Mouse (Mus musculus) erythroid progenitor cell, adult 5-6 weeks (primary cell): ENCODE data around the gene Syt9. TPM values are rescaled to one million over a fixed set of nuclear protein-coding genes. Genes with fewer than 3 reads are reported as not detected.

ENCODE experiments used
- ATAC-seq: replicated peaks from 2 replicates; pipeline ENCODE4 v1.8.0; 2016; ENCODE audit warnings: moderate number of reproducible peaks, mild to moderate bottlenecking, moderate TSS enrichment, inconsistent platforms; ENCODE audit not compliant: poor library complexity, low FRiP score, severe bottlenecking
- total RNA-seq, 2 experiments: library from RNA; stranded (forward) in 1 of 2; stranded (reverse) in 1 of 2; fragments of 150-400 nt in 1 of 2; fragments of 186-747, 209-891 nt in 1 of 2; gene quantifications; 2 replicates each; pipeline versions ENCODE4 v1.2.3 to v1.2.4; 2015 to 2017; ENCODE audit warnings: low replicate concordance in 2 of 2

Gene Syt9
- total RNA-seq (2015; ENCODE audit: low replicate concordance) = not detected in 2 replicates
- not detected in 2 replicates for total RNA-seq (2017; ENCODE audit: low replicate concordance)

DNA sequence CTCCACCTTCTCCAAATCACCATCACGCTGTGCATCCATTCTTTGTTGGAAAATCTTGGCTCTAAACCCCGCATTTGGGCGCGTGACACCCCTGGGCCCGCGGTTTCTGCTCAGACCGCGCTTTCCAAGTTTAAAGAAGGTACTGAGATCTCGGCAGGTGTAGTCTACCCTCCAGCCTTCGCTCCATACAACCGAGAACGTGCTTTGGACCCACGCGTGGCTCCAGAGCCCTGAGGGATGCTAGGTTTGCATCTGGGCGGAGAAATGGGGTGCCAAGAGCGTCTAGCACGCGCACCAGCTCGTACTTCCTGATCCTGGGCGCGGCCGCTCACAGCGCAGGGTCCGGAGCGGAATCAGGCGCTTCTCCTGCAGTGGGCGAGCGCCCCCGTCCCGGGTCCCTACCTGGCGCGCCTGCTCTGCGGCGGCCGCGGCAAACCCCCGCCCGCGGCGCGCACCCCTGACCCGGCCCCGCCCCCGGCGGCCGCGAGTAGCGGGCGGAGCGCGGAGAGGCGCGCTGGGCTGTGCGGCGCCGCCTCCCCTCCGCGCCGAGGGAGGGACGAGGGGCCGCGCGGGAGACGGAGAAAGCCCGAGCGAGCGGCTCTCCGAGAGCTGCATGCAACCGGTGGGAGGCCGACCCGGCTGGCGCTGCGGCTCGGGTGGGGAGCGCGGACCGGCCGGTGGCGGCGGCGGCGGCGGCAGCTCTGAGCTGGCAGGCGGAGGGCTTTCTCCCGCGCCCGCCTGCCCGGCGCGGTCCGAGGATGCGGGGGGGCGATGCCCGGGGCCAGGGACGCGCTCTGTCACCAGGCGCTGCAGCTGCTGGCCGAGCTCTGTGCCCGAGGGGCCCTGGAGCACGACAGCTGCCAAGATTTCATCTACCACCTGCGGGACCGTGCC is at the start of gene Syt9:
Gene Syt9, plus strand, starts transcription at position 497 of the 894 bp plus-strand sequence.
- no peak for ATAC-seq

DNA sequence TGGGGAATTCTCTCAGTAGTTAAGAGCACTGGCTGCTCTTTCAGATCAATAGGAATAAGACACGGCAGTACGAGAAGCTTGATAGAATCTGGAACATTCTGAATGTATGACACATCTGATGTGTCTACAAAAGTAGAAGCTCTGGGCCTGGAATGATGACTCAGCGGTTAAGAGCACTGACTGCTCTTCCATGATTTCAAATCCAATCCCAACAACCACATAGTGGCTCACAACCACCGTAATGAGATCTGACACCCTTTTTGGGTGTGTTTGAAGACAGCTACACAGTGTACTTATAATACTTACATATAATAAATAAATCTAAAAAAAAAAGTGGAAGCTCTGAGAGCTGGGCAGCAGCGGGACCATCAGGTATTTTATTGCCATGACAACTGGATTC is 31.5 kb upstream of the Syt9 start:
- no peak for ATAC-seq

- ATAC-seq = no peak
Observed at GRCm38 (mm10) chr7:107339560-107340057, 30.9 kb upstream of the Syt9 start.

GRCm38 (mm10) chr7:107340221-107340620 is 30.3 kb upstream of the Syt9 start:
- ATAC-seq = no peak

DNA sequence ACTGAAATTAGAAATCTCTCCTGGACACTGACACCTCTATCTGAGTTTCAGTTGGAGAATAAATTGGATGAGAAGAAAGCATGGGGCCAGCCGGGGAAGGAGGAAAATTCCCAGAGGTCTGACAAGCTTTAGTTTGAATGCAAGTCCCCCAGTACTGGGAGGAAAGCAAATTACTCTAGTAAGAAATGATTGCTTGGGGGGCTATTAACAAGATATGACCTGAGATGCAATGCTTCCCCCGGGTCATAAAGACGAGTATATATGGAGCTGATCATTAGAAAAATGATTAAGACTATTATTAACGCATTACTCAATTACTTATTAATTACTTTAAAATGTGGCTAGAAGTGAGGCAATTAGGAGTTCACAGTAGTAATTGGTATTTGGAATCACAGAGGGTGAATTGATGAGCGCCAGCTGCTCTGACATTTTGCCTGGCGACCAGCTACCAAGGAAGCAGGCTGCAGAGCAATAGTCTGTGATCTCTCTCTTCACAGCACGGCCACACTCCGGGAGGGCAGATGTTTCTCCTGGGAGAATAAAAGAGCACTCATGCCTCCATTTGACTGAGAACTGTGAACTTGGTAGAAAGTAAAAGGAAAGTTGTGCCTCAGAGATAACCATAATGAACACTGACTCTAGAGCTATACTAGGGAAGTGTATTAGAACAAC is 28.9 kb upstream of the Syt9 start:
- no peak for ATAC-seq

- no peak for ATAC-seq
Observed at GRCm38 (mm10) chr7:107349201-107349600, 21.3 kb upstream of the Syt9 start.

DNA sequence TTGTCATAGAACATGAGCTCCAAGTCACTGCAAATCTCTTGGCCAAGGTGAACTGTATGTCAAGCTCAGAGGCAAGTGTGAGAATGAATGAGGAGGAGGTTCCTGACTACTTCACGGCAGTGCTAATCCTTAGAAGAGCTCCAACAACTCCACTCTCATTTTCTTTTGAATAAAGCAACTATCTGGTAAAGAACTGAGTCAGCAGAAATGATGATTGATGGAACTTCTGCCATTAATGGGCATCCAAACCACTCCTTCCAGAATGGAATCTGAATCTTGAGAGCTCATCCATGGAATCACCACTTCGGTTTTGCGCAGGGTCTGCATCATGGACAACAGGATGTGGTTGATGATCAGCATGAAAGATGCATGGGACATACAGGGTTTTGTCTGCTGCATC is 8.4 kb upstream of the Syt9 start:
- no peak for ATAC-seq

- ATAC-seq = no peak
Observed at GRCm38 (mm10) chr7:107362634-107363033, 7.9 kb upstream of the Syt9 start.

- ATAC-seq = no peak
Observed at GRCm38 (mm10) chr7:107371126-107371920, 795 bp downstream of the Syt9 start.

GRCm38 (mm10) chr7:107380562-107380961 is 10.0 kb downstream of the Syt9 start:
- no peak for ATAC-seq

DNA sequence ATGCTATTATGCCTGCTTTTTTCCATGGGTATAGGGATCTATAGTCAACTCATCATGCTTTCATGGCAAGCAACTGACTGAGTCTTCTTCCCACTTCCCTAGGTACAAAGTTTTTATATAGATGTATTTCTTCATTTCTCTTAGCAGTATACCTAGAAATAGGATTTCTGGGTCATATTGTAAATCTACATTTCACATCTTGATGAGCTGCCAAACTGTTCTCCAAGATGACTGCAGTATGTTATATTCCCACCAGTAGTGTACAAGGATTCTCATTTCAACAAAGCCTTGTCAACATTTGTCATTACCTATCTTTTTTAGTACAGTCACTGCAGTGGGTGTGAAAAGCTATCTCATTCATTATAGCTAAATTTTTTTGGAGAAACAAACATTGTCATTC is 19.1 kb downstream of the Syt9 start:
- ATAC-seq = no peak

DNA sequence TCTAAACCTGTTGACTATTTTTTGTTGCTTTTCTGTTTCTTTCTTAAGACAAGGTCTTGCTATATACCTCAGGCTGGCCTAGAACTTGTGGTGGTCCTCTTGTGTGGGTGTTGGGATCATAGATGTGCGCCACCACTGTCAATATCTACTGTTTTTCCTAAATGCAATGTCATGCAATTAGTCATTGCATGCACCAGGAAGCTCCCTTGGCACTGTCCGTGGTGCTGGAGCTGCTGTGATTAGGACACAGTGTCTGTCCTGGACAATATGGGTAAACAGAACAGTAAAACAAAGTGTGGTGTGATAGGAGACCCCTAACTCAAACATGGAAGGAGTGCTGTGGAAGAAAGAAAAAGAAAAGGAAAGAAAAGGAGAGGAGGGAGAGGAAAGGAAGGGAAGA is 22.2 kb downstream of the Syt9 start:
- no peak for ATAC-seq

DNA sequence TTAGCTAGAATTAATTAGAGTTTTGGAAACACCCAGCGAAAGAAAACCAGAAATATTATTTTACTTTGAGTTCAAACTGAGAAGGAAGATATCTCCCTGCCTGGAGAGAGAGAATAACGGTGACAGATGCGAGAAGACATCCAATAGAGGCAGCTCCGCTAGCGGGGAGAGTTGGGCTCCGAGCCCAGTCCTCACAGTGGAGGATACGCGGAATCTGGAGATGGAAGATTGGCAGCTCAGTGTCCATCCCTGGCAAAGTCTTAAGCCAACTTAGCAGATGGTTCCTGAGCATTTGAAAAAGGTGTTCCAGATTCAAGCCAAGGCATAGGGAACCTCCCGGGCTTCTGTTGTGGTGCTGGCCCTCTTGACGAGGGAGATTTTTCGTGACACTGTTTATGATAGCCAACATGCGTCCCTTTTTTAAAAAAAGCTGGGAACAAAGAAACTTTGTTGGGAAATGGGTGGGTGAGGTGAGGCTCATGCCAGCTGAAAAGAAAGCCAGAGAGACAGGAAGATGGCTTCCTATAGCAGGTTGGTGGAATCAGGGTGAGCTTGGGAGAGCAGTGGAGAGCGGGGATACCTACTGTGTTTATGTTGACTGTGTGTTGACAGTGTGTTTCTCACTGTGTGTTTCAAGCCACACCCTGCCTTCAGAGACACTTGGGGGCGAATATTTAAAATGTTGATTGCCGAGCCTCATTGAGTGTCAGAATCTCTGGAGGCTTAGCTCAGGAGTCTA is 29.7 kb downstream of the Syt9 start:
- ATAC-seq = no peak

DNA sequence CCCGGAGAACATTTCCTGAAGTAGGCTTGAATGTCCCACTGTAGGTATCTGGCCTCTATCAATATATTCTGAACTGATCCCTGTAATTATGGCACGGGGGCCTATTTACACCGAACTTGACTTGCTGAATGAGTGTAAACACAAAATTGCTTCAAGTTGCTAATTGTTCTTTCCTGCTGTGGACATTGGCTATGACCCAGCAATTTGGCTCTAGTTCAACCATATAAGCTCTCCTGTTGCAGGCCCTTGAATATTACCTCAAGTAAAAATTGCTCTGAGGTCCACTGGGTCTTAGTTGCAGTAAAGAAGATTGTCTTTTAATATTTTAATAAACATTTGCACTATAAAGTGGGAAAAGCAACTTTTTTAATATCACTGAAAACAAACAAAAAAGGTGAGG is 32.7 kb downstream of the Syt9 start:
- no peak for ATAC-seq

DNA sequence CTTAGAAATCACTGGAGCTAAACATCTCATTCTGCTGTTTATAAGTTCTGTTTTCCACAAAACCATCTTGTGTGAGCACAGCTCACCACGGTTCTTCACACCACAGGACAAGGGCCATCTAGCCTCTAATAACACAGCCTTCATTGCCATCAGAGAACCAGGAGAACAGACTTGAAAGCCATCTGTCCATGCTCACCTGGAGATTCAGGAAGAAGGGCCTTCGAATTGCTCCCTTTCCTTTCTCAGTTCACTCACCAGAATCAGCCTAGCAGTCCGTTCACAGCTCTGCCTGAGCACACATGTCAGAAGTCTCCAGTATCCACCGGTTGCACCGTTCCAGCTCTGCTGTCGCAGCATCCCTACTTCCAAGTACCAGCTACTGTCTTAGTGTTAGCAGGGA is 44.4 kb downstream of the Syt9 start:
- ATAC-seq = no peak

GRCm38 (mm10) chr7:107417043-107417850 is 46.7 kb downstream of the Syt9 start:
- no peak for ATAC-seq

DNA sequence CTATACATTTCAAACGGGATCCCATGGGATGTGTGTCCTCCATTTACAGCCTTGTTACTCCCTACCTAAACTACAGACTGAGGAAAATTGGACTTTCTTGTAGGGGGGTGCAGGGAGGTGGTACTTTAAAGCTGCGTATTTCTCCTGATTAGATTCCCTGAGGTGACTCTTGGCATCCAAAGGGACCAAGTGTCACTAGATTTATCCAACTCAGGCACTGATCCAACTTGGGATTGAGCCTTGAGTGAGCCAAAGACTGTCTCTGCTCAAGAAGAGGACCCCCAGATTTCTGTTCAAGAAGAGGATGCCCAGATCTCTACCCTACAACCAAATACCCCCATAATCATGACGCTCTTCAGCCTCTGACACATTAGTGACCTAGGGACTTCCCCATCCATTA is 66.9 kb downstream of the Syt9 start:
- ATAC-seq = no peak

DNA sequence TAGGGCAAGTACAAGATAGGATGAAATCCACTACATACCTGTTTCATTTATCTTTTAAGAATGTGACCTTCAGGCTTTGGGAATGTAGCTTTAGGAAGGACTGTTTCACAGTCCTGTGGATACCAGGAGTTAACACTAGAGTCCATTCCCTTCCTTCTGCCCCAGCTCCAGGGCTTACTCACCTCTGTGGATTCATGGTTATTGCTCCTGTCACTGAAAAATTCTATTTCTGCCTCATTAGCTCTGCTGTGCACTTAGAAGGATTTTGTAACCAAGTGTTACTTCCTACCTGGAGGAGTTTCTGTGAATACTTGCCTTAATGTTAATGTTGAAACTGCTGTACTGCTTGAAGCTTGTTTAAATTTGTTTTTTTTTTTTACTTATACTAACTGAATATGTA is 74.1 kb downstream of the Syt9 start:
- no peak for ATAC-seq

DNA sequence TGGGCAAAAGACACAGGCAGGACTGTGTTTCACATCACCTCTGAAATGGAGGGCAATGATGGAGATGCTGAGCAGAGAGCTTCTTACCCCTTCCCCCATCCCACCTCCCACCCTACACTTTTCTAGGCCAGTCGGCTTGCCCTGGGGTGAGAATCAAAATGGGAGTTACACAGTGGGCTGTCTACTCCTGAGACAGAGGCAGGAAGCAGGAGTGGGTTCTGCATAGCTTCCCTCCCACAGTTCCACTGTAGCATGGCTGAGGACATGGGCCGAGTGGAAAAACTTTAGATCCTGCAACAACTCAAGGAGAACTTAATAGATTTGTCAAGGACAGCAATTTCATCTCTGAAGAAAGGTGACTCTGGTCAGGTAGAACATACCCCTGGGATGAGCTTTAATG is 84.1 kb downstream of the Syt9 start:
- no peak for ATAC-seq
